Mouse (Mus musculus): ENCODE data around the gene Krt84.

DNA sequence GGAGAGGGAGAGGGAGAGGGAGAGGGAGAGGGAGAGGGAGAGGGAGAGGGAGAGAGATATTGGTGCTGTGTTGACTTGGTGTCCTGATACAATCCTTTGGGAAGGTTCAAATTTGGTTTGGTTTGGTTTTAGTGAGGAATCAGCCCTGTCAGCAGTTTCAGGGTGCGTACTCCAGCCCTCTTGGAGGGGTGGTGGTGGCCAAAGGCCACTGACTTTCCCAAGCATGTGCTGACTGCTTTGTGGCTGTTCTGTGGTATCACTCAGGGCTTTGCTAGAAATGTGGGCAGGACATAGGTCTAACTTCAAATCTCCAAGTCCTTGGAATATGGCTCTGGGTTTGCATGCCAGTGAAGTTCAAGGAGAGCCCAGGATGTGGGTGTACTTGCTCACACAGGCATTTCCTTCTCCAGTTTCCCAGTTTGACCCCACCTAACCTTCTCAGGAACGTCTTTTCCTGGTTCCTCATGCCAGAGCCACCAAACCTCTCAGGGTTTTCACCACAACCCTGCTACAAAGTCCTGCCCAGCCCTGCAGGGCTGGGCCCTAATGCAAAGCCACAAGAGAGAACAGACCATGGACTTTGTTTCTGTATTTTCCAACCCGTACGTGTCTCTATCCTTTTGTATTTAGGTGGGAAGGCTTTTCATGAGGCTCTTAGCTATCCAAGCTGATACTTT is 9.9 kb downstream of the Krt84 start:
- TF ChIP-seq HCFC1 (IDR thresholded peaks at IDR 0.05; ENCODE audit: borderline replicate concordance, insufficient read depth, low read length) (no peak), CHD2 (IDR thresholded peaks at IDR 0.05; ENCODE audit: low read depth, low read length) (no peak)

All from ES-E14 (cell line).